Comparison of ENCODE assay signal across 11 mouse cellular contexts in genomic region chr17:79954624-79955244, GRCm38 (mm10). TPM values are rescaled to one million over a fixed set of nuclear protein-coding genes. Genes with fewer than 3 reads are reported as not detected.
A peak's percentile ranks its signal among the peaks of the same experiment; 100 is the strongest.
DNase-seq lines count a peak whose midpoint lies in the region; ATAC-seq and TF ChIP-seq lines count a peak whose summit lies in the region.
"Had no signal": no experiment of that assay in that cellular context is flagged by ENCODE, and none has a peak within 500 bp of the region (broad histone marks: within the 10 kb centered on the region; RNA-seq: fewer than 3 reads in every experiment).

No protein-coding gene starts in this region.

- H3K79me2 ChIP-seq in CH12.LX (replicated peaks; ENCODE audit: control insufficient read depth, extremely low read depth, insufficient read depth, poor library complexity, severe bottlenecking) = no peaks in the 10 kb centered on the region

- no peak for TF ChIP-seq CTCF in CH12.LX (conservative IDR thresholded peaks at IDR 0.05 in 1 of 2, IDR thresholded peaks at IDR 0.05 in 1 of 2; ENCODE audit: low read depth in 2 of 2, low read length in 2 of 2)
- TF ChIP-seq CTCF in thymus, adult 2 months (IDR thresholded peaks at IDR 0.05; ENCODE audit: borderline replicate concordance, control insufficient read depth, extremely low read depth, insufficient read depth, low read length, poor library complexity) = 0 out of 2 replicates have a peak, but pooled peaks have one; percentile 25

- DNase-seq in heart, adult 18-20 months = no peak
- DNase-seq in CH12.LX (ENCODE audit: extremely low read depth) = peak; percentile 90
- DNase-seq in thymus, adult 2 months = peak; percentile 84
- DNase-seq in ovary, adult 18-20 months (ENCODE audit: low spot score) = no peak
- DNase-seq: kidney, adult 9 months; liver, embryonic 13.5 days had no signal

- H3K27ac ChIP-seq in heart, embryonic 16.5 days (ENCODE audit: low read length) = no peak overlapping the region
- H3K27ac ChIP-seq in CH12.LX (ENCODE audit: insufficient read depth, low read depth) = peak overlapping the region; percentile 89
- peak overlapping the region; percentile 99 for H3K27ac ChIP-seq in thymus, adult 2 months (ENCODE audit: control insufficient read depth, insufficient read depth, low read length)
- H3K27ac ChIP-seq in heart, embryonic 12.5 days (ENCODE audit: poor library complexity, severe bottlenecking) = no peak overlapping the region
- H3K27ac ChIP-seq: liver, embryonic 13.5 days; midbrain, embryonic 10.5 days had no signal

- no peak for TF ChIP-seq RAD21 in CH12.LX (IDR thresholded peaks at IDR 0.05; ENCODE audit: low read depth, low read length)

- H3K4me2 ChIP-seq in heart, embryonic 16.5 days (ENCODE audit: low read depth, low read length) = no peak overlapping the region
- H3K4me2 ChIP-seq in CH12.LX (ENCODE audit: insufficient read depth, low read depth, poor library complexity, severe bottlenecking) = peak overlapping the region; percentile 4
- no peak overlapping the region for H3K4me2 ChIP-seq in heart, embryonic 12.5 days
- H3K4me2 ChIP-seq: liver, embryonic 13.5 days had no signal

- ATAC-seq in heart, embryonic 16.5 days (replicated peaks; ENCODE audit: extremely low read depth, insufficient read depth, low FRiP score) = peak; percentile 73
- ATAC-seq in granulocyte monocyte progenitor cell, adult 5-6 weeks (replicated peaks; ENCODE audit: poor library complexity, severe bottlenecking) = peak; percentile 93
- no peak for ATAC-seq in heart, embryonic 12.5 days (ENCODE audit: insufficient number of reproducible peaks, low FRiP score)

- peaks cover 11% of the 10 kb centered on the region for H3K4me1 ChIP-seq in heart, embryonic 16.5 days (ENCODE audit: control insufficient read depth, insufficient read depth, low read length)
- H3K4me1 ChIP-seq in CH12.LX (ENCODE audit: control insufficient read depth in 1 of 2, insufficient read depth in 2 of 2) = peaks cover 24 to 49% of the 10 kb centered on the region in 2 experiments
- H3K4me1 ChIP-seq in thymus, adult 2 months (replicated peaks; ENCODE audit: control insufficient read depth, insufficient read depth, low read length) = peaks cover 71% of the 10 kb centered on the region
- peaks cover 23% of the 10 kb centered on the region for H3K4me1 ChIP-seq in heart, embryonic 12.5 days (replicated peaks)

- no peaks in the 10 kb centered on the region for H3K36me3 ChIP-seq in heart, embryonic 16.5 days (ENCODE audit: control insufficient read depth, insufficient read depth)
- H3K36me3 ChIP-seq in CH12.LX (replicated peaks in 1 of 2; ENCODE audit: control insufficient read depth in 1 of 2, insufficient read depth in 1 of 2, low read length in 1 of 2) = no peaks in the 10 kb centered on the region
- H3K36me3 ChIP-seq in thymus, adult 2 months (ENCODE audit: control insufficient read depth, insufficient read depth, low read length) = no peaks in the 10 kb centered on the region
- no peaks in the 10 kb centered on the region for H3K36me3 ChIP-seq in heart, embryonic 12.5 days
- H3K36me3 ChIP-seq: liver, embryonic 13.5 days; midbrain, embryonic 10.5 days had no signal

- no peaks in the 10 kb centered on the region for H3K9me3 ChIP-seq in heart, embryonic 16.5 days (replicated peaks; ENCODE audit: control insufficient read depth, low read length)
- H3K9me3 ChIP-seq in CH12.LX (replicated peaks; ENCODE audit: low read length) = peaks cover 3% of the 10 kb centered on the region
- no peaks in the 10 kb centered on the region for H3K9me3 ChIP-seq in heart, embryonic 12.5 days (replicated peaks)
- H3K9me3 ChIP-seq: liver, embryonic 13.5 days; midbrain, embryonic 10.5 days had no signal

- no peak for TF ChIP-seq EP300 in CH12.LX (IDR thresholded peaks at IDR 0.05; ENCODE audit: low read length)

- in situ Hi-C loops in CH12.LX (cut with MboI; ENCODE audit: low pct_ligation_motif_present, low pct_unique_long_range_greater_than_20kb, low sequenced_read_pairs) = no loop called here

- no peak overlapping the region for H3K4me3 ChIP-seq in heart, embryonic 16.5 days (ENCODE audit: low read length)
- H3K4me3 ChIP-seq in CH12.LX (replicated peaks in 1 of 3; ENCODE audit: low read depth in 2 of 3, low read length in 2 of 3, poor library complexity in 1 of 3) = no peak overlapping the region
- H3K4me3 ChIP-seq in thymus, adult 2 months (ENCODE audit: control insufficient read depth, insufficient read depth, low read length) = no peak overlapping the region
- H3K4me3 ChIP-seq in heart, embryonic 12.5 days = no peak overlapping the region
- H3K4me3 ChIP-seq: erythroblast, embryonic 14.5 days; liver, embryonic 13.5 days; midbrain, embryonic 10.5 days had no signal

- H3K27me3 ChIP-seq in heart, embryonic 16.5 days (ENCODE audit: control insufficient read depth, insufficient read depth, low read length) = no peaks in the 10 kb centered on the region; the same call in 1 of the 2 replicates
- H3K27me3 ChIP-seq in CH12.LX (replicated peaks) = no peaks in the 10 kb centered on the region
- H3K27me3 ChIP-seq in thymus, adult 2 months (ENCODE audit: control insufficient read depth, insufficient read depth, low read length) = no peaks in the 10 kb centered on the region
- no peaks in the 10 kb centered on the region; the same call in 1 of the 2 replicates for H3K27me3 ChIP-seq in heart, embryonic 12.5 days (replicated peaks)

- 62% methylated on average over 6 of the region's 6 CpGs for WGBS in heart, embryonic 16.5 days
- WGBS in thymus, adult 2 months = 7% methylated on average over 6 of the region's 6 CpGs
- 77% methylated on average over 6 of the region's 6 CpGs for WGBS in heart, embryonic 12.5 days

- TF ChIP-seq POLR2A in CH12.LX (IDR thresholded peaks at IDR 0.05; ENCODE audit: low read depth, low read length) = no peak
- TF ChIP-seq POLR2A in thymus, adult 2 months (IDR thresholded peaks at IDR 0.05; ENCODE audit: control insufficient read depth, extremely low read depth, insufficient read depth, low read length, poor library complexity) = no peak

- dilution Hi-C loops in CH12.LX (cut with MboI; ENCODE audit: extremely low pct_ligation_motif_present, extremely low pct_unique_long_range_greater_than_20kb, low sequenced_read_pairs) = no loop called here

- H3K9ac ChIP-seq in heart, embryonic 16.5 days (ENCODE audit: low read length) = no peak overlapping the region
- H3K9ac ChIP-seq in CH12.LX (ENCODE audit: insufficient read depth, low read depth) = no peak overlapping the region
- H3K9ac ChIP-seq in heart, embryonic 12.5 days = no peak overlapping the region
- H3K9ac ChIP-seq: liver, embryonic 13.5 days had no signal

TF ChIP-seq in CH12.LX, 34 proteins besides CTCF, POLR2A, EP300 and RAD21 (continues in another document):
- TF ChIP-seq ETS1 (conservative IDR thresholded peaks at IDR 0.05; ENCODE audit: low read depth, low read length) = peak; percentile 85; the same call in 1 of the 2 replicates
- no peak for TF ChIP-seq ZC3H11A (IDR thresholded peaks at IDR 0.05; ENCODE audit: low read depth, low read length)
- no peak for TF ChIP-seq TBP (conservative IDR thresholded peaks at IDR 0.05; ENCODE audit: low read depth, low read length)
- TF ChIP-seq ZKSCAN1 (IDR thresholded peaks at IDR 0.05; ENCODE audit: borderline replicate concordance, low read depth, low read length) = no peak
- TF ChIP-seq UBTF (IDR thresholded peaks at IDR 0.05; ENCODE audit: low read depth, low read length) = no peak
- TF ChIP-seq POLR2AphosphoS2 (IDR thresholded peaks at IDR 0.05; ENCODE audit: low read depth, low read length) = no peak
- TF ChIP-seq IRF4 (IDR thresholded peaks at IDR 0.05; ENCODE audit: low read depth, low read length) = no peak; the same call in 1 of the 2 replicates
- no peak for TF ChIP-seq ZNF384 (IDR thresholded peaks at IDR 0.05; ENCODE audit: low read depth, low read length)
- peak; percentile 92 for TF ChIP-seq MEF2A (IDR thresholded peaks at IDR 0.05; ENCODE audit: borderline replicate concordance, low read depth, low read length)
- TF ChIP-seq E2F4 (IDR thresholded peaks at IDR 0.05; ENCODE audit: insufficient replicate concordance, low read depth, low read length) = no peak
- peak; percentile 48; the same call in 1 of the 2 replicates for TF ChIP-seq RCOR1 (conservative IDR thresholded peaks at IDR 0.05; ENCODE audit: low read depth, low read length)
- TF ChIP-seq MXI1 (IDR thresholded peaks at IDR 0.05; ENCODE audit: low read depth, low read length) = peak; percentile 10; the same call in 1 of the 2 replicates
- TF ChIP-seq JUN (IDR thresholded peaks at IDR 0.05; ENCODE audit: insufficient read depth, low read depth, low read length) = no peak; the same call in 1 of the 2 replicates
- no peak for TF ChIP-seq NELFE (IDR thresholded peaks at IDR 0.05; ENCODE audit: low read depth, low read length)
- TF ChIP-seq GABPA (IDR thresholded peaks at IDR 0.05; ENCODE audit: insufficient replicate concordance, low read depth, low read length) = no peak
- TF ChIP-seq MAFK (IDR thresholded peaks at IDR 0.05; ENCODE audit: insufficient replicate concordance, low read length) = no peak
- no peak for TF ChIP-seq JUND (conservative IDR thresholded peaks at IDR 0.05; ENCODE audit: low read depth, low read length)
- no peak for TF ChIP-seq CHD1 (IDR thresholded peaks at IDR 0.05; ENCODE audit: low read depth, low read length)
- 0 out of 2 replicates have a peak, but pooled peaks have one; percentile 20 for TF ChIP-seq ELF1 (IDR thresholded peaks at IDR 0.05; ENCODE audit: low read depth, low read length)
- TF ChIP-seq USF1 (IDR thresholded peaks at IDR 0.05; ENCODE audit: low read depth, low read length) = no peak
- TF ChIP-seq MAZ (IDR thresholded peaks at IDR 0.05; ENCODE audit: low read depth, low read length) = peak; percentile 93; the same call in 1 of the 2 replicates
- peak; percentile 13; the same call in 1 of the 2 replicates for TF ChIP-seq SMC3 (IDR thresholded peaks at IDR 0.05; ENCODE audit: low read depth, low read length)
- TF ChIP-seq ZMIZ1 (IDR thresholded peaks at IDR 0.05; ENCODE audit: low read depth, low read length) = no peak
- no peak for TF ChIP-seq NRF1 (IDR thresholded peaks at IDR 0.05; ENCODE audit: low read depth, low read length)
- no peak; the same call in 1 of the 2 replicates for TF ChIP-seq USF2 (conservative IDR thresholded peaks at IDR 0.05; ENCODE audit: low read depth, low read length)

RNA-seq across cellular contexts. Expression of gene Atl2, which starts 58.8 kb away (rescaled TPM):
- 24.8 and 29.9 TPM in 2 replicates for polyA plus RNA-seq in heart, embryonic 16.5 days (2015; fragmentation: Nextera tagmentation; extraction: Ambion mirVana)
- 10 to 100 TPM; 33.2 to 36.7 TPM for total RNA-seq in heart, adult 18-20 months (2021)
- total RNA-seq in CH12.LX (2012; rRNA removed) = 18.0 and 19.5 TPM in 2 replicates
- total RNA-seq in CH12.LX (2014; rRNA removed) = 43.3 and 49.2 TPM in 2 replicates
- polyA plus RNA-seq in CH12.LX (2012; ENCODE audit: insufficient read length, low read depth) = 32.4 and 37.1 TPM in 2 replicates
- total RNA-seq in granulocyte monocyte progenitor cell, adult 5-6 weeks (2014; fragmentation: Nextera tagmentation) = 25.1 and 25.4 TPM in 2 replicates
- total RNA-seq in granulocyte monocyte progenitor cell, adult 5-6 weeks (2017) = 33.5 and 40.1 TPM in 2 replicates
- 54.5 and 61.0 TPM in 2 replicates for polyA plus RNA-seq in thymus, adult 2 months (2012; rRNA removed)
- polyA plus RNA-seq in heart, embryonic 12.5 days (2016; fragmentation: Nextera tagmentation; extraction: Ambion mirVana) = 31.7 and 33.5 TPM in 2 replicates

Comparison
In these comparisons a context has a peak if more than half of its experiments do, and no peak if none do; other contexts are left out.
1. H3K27ac ChIP-seq: peak in CH12.LX (single experiment) and thymus, adult 2 months (single experiment); none in heart, embryonic 16.5 days (single experiment) and heart, embryonic 12.5 days (single experiment).
2. DNase-seq: peak in CH12.LX (single experiment) and thymus, adult 2 months (single experiment); none in heart, adult 18-20 months (0 of 2) and ovary, adult 18-20 months (single experiment).